ENCODE assay signal across 8 mouse cellular contexts in the genomic region with DNA sequence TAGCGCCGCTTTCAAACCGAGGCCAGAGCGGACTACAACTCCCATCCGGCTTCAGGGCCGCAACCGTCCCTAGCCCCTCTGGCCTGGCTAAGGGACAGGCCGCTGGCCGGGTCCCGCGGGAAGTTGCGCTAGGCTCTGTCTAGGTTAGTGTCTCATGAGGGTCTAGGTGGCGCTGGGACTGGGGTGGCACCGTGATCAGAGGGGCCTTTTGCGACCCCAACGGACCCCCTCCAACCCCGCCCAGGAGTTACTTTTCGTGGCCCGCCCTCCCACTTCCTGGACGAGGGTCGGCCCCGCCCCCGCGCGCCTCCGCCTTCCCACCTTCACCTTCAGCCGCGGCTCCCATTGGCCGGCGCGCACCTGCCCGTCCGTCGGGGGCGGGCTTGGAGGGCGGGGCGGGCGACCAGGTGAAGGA. TPM values are rescaled to one million over a fixed set of nuclear protein-coding genes. Genes with fewer than 3 reads are reported as not detected.
A peak's percentile ranks its signal among the peaks of the same experiment; 100 is the strongest.
DNase-seq lines count a peak whose midpoint lies in the region; ATAC-seq and TF ChIP-seq lines count a peak whose summit lies in the region.

A gene (plus strand): TSS at position 320 of the 415 bp plus-strand sequence.

- no peaks in the 10 kb centered on the region for H3K27me3 ChIP-seq in forebrain, embryonic 10.5 days (ENCODE audit: poor library complexity, severe bottlenecking)

- in situ Hi-C loops in ES-E14 (cut with MboI; ENCODE audit: low sequenced_read_pairs in 2 of 2, unreplicated experiment in 2 of 2), result no loop called here

- H3K4me1 ChIP-seq in ES-E14 (ENCODE audit: control insufficient read depth in 2 of 2, insufficient read depth in 2 of 2, low read length in 2 of 2, poor library complexity in 1 of 2), result peaks cover 15 to 33% of the 10 kb centered on the region in 2 experiments
- peaks cover 50% of the 10 kb centered on the region for H3K4me1 ChIP-seq in forebrain, embryonic 10.5 days

- H3K36me3 ChIP-seq in ES-E14 (ENCODE audit: control insufficient read depth, insufficient read depth, low read length, poor library complexity, severe bottlenecking), result peaks cover 20% of the 10 kb centered on the region
- 0 out of 2 replicates have a peak, but pooled peaks cover 9% of the 10 kb centered on the region for H3K36me3 ChIP-seq in forebrain, embryonic 10.5 days (replicated peaks)

- peak; percentile 51 for ATAC-seq in megakaryocyte progenitor cell, adult 5-6 weeks (replicated peaks; ENCODE audit: poor library complexity)

- intact Hi-C loops in heart, postnatal 10 days (cut with DNase I), result loop anchor here (2.0 kb wide), 1 partner anchor 25 kb away; no protein-coding TSS in a partner anchor

- H3K9ac ChIP-seq in ES-E14 (ENCODE audit: insufficient read depth, low read depth, low read length, poor library complexity, severe bottlenecking), result peak within 1 kb of the TSS; percentile 83

- peak; percentile 82 for DNase-seq in ES-E14 (ENCODE audit: low read depth, low spot score)
- DNase-seq in c-Kit-negative CD71-positive TER-119-positive erythroid progenitor cells, embryonic 14.5 days (ENCODE audit: low read depth, low spot score), result peak; percentile 75
- DNase-seq in forebrain, embryonic 10.5 days (ENCODE audit: extremely low spot score, low spot score), result peak; percentile 82
- DNase-seq in heart, postnatal 10 days, result peak; percentile 86 to 89
- DNase-seq in kidney, postnatal 36 days, result peak; percentile 96 to 98
- DNase-seq in right cerebral cortex, postnatal 14 days, result peak; percentile 43
- DNase-seq in urinary bladder, postnatal 36 days (ENCODE audit: low spot score in 2 of 2), result peak; percentile 91

- WGBS in forebrain, embryonic 10.5 days, result 1% methylated on average over 38 of the region's 38 CpGs

- no peaks in the 10 kb centered on the region for H3K9me3 ChIP-seq in ES-E14 (ENCODE audit: control insufficient read depth, insufficient read depth, low read depth, low read length)
- no peaks in the 10 kb centered on the region for H3K9me3 ChIP-seq in forebrain, embryonic 10.5 days

- peak within 1 kb of the TSS; percentile 76 to 81 for H3K4me3 ChIP-seq in ES-E14 (ENCODE audit: insufficient read depth in 1 of 2, low read depth in 1 of 2, low read length in 2 of 2, poor library complexity in 1 of 2, severe bottlenecking in 1 of 2)
- H3K4me3 ChIP-seq in forebrain, embryonic 10.5 days, result peak within 1 kb of the TSS; percentile 81

- H3K27ac ChIP-seq in ES-E14 (ENCODE audit: insufficient read depth, low read depth, low read length, poor library complexity, severe bottlenecking), result peak within 1 kb of the TSS; percentile 59
- H3K27ac ChIP-seq in forebrain, embryonic 10.5 days, result peak within 1 kb of the TSS; percentile 90

TF ChIP-seq in ES-E14, 5 proteins besides CTCF, POLR2A, EP300 and RAD21:
- TF ChIP-seq MAFK (IDR thresholded peaks at IDR 0.05; ENCODE audit: insufficient read depth, low read depth, low read length) (no peak), HCFC1 (IDR thresholded peaks at IDR 0.05; ENCODE audit: borderline replicate concordance, insufficient read depth, low read length) (peak; percentile 84)

RNA-seq across cellular contexts. Expression of the gene that starts here (rescaled TPM):
- 35.5 and 48.4 TPM in 2 replicates for total RNA-seq in ES-E14 (2012; rRNA removed)
- 0.23 and 0.24 TPM in 2 replicates for polyA plus RNA-seq in forebrain, embryonic 10.5 days (2016; fragmentation: Nextera tagmentation; extraction: Ambion mirVana)
- total RNA-seq in heart, postnatal 10 days (2021), result 1 to 10 TPM; 9.6 to 9.9 TPM
- total RNA-seq in megakaryocyte progenitor cell, adult 5-6 weeks (2015), result 1.3 and 2.0 TPM in 2 replicates
- 3.2 and 3.5 TPM in 2 replicates for total RNA-seq in megakaryocyte progenitor cell, adult 5-6 weeks (2017)

Comparison
In these comparisons a context has a peak if more than half of its experiments do, and no peak if none do; other contexts are left out.
1. Peak in every context shown above with its lines: DNase-seq, ATAC-seq, H3K4me3 ChIP-seq and H3K27ac ChIP-seq.
2. Peak in DNase-seq, H3K4me3 ChIP-seq and H3K27ac ChIP-seq in forebrain, embryonic 10.5 days; RNA of the gene not detected or under 1 TPM.
3. DNase-seq: peak in every context shown above with its lines; median percentile 97 in kidney, postnatal 36 days; 91 in urinary bladder, postnatal 36 days; 88 in heart, postnatal 10 days; 82 in ES-E14; 82 in forebrain, embryonic 10.5 days; 75 in c-Kit-negative CD71-positive TER-119-positive erythroid progenitor cells, embryonic 14.5 days; 43 in right cerebral cortex, postnatal 14 days.